ENCODE assay signal across 10 mouse cellular contexts in the genomic region with DNA sequence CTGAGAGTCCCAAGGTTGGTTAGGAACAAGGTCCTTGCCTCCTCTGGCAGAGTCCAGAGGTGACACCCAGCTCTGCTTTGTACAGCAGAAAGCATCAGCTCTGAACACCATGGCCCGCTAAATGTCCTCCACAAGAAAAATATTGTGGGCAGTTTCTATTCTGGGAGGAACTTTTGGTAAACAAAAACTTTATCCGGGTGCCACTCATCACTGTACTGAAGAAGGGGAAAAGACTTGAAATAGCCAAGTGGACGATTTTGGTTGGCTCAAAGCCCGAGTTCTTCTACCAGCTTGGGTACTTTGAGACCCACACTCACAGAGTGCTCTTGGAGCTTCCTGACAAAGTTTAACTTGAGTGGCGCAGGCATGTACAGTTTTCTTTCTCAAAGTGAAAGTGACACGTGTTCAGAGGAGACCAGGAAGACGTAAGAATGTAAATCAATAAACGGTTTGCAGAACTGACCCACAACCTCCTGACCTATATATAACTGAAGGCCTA.
DNase-seq lines count a peak whose midpoint lies in the region; ATAC-seq and TF ChIP-seq lines count a peak whose summit lies in the region.
"Had no signal": no experiment of that assay in that cellular context is flagged by ENCODE, and none has a peak within 500 bp of the region (broad histone marks: within the 10 kb centered on the region; RNA-seq: fewer than 3 reads in every experiment).

No protein-coding gene starts in this region.

- peak; percentile 46 for ATAC-seq in heart, postnatal 0 days (ENCODE audit: insufficient read depth, low read depth)
- ATAC-seq in megakaryocyte, adult 5-6 weeks (ENCODE audit: poor library complexity, severe bottlenecking), result peak; percentile 56; the same call in 1 of the 2 replicates

- no peaks in the 10 kb centered on the region for H3K9me3 ChIP-seq in heart, postnatal 0 days (replicated peaks; ENCODE audit: control insufficient read depth, low read length)
- no peaks in the 10 kb centered on the region for H3K9me3 ChIP-seq in CH12.LX (replicated peaks; ENCODE audit: low read length)
- H3K9me3 ChIP-seq: limb, embryonic 15.5 days had no signal

- no peak for DNase-seq in heart, postnatal 0 days (ENCODE audit: low spot score)
- no peak for DNase-seq in heart, postnatal 4 days
- DNase-seq in CH12.LX (ENCODE audit: extremely low read depth), result peak; percentile 67
- peak; percentile 37 for DNase-seq in kidney, adult 18-20 months
- no peak for DNase-seq in embryo, embryonic 10 days (ENCODE audit: low spot score)
- no peak for DNase-seq in left cerebral cortex, adult 2 months (ENCODE audit: extremely low spot score in 1 of 2, low spot score in 2 of 2)
- DNase-seq in Muller cell, postnatal 12 days (ENCODE audit: inconsistent ontology term), result no peak

- H3K79me2 ChIP-seq in CH12.LX (replicated peaks; ENCODE audit: control insufficient read depth, extremely low read depth, insufficient read depth, poor library complexity, severe bottlenecking), result no peaks in the 10 kb centered on the region

- peaks cover 14% of the 10 kb centered on the region; the same call in 1 of the 2 replicates for H3K4me1 ChIP-seq in heart, postnatal 0 days (ENCODE audit: control insufficient read depth, insufficient read depth)
- H3K4me1 ChIP-seq in CH12.LX (ENCODE audit: control insufficient read depth in 1 of 2, insufficient read depth in 2 of 2), result peaks cover 27 to 78% of the 10 kb centered on the region in 2 experiments

- no peak overlapping the region for H3K9ac ChIP-seq in heart, postnatal 0 days (replicated peaks; ENCODE audit: low read depth, low read length)
- H3K9ac ChIP-seq in CH12.LX (ENCODE audit: insufficient read depth, low read depth), result 0 out of 2 replicates have a peak overlapping the region, but pooled peaks have one; percentile 21
- H3K9ac ChIP-seq: limb, embryonic 15.5 days had no signal

- dilution Hi-C loops in CH12.LX (cut with MboI; ENCODE audit: extremely low pct_ligation_motif_present, extremely low pct_unique_long_range_greater_than_20kb, low sequenced_read_pairs), result no loop called here

- no peak for TF ChIP-seq CTCF in heart, postnatal 0 days (IDR thresholded peaks at IDR 0.05; ENCODE audit: low read depth)
- no peak for TF ChIP-seq CTCF in CH12.LX (conservative IDR thresholded peaks at IDR 0.05 in 1 of 2, IDR thresholded peaks at IDR 0.05 in 1 of 2; ENCODE audit: low read depth in 2 of 2, low read length in 2 of 2)
- TF ChIP-seq CTCF in left cerebral cortex, adult 2 months (IDR thresholded peaks at IDR 0.05), result no peak

- TF ChIP-seq EP300 in heart, postnatal 0 days (IDR thresholded peaks at IDR 0.05; ENCODE audit: low read depth), result no peak
- TF ChIP-seq EP300 in CH12.LX (IDR thresholded peaks at IDR 0.05; ENCODE audit: low read length), result peak; percentile 91

- H3K4me2 ChIP-seq in heart, postnatal 0 days (ENCODE audit: low read depth, low read length), result no peak overlapping the region
- peak overlapping the region; percentile 64 for H3K4me2 ChIP-seq in CH12.LX (ENCODE audit: insufficient read depth, low read depth, poor library complexity, severe bottlenecking)
- H3K4me2 ChIP-seq: heart, embryonic 11.5 days had no signal

- peak; percentile 30; the same call in 1 of the 2 replicates for TF ChIP-seq POLR2A in CH12.LX (IDR thresholded peaks at IDR 0.05; ENCODE audit: low read depth, low read length)

- no peak overlapping the region for H3K27ac ChIP-seq in heart, postnatal 0 days (ENCODE audit: low read depth)
- H3K27ac ChIP-seq in CH12.LX (ENCODE audit: insufficient read depth, low read depth), result no peak overlapping the region
- no peak overlapping the region for H3K27ac ChIP-seq in left cerebral cortex, adult 2 months
- H3K27ac ChIP-seq: limb, embryonic 15.5 days had no signal

- H3K36me3 ChIP-seq in heart, postnatal 0 days (replicated peaks; ENCODE audit: control insufficient read depth, insufficient read depth, low read length), result no peaks in the 10 kb centered on the region
- H3K36me3 ChIP-seq in CH12.LX (replicated peaks in 1 of 2; ENCODE audit: control insufficient read depth in 1 of 2, insufficient read depth in 1 of 2, low read length in 1 of 2), result no peaks in the 10 kb centered on the region
- H3K36me3 ChIP-seq: limb, embryonic 15.5 days had no signal

- H3K27me3 ChIP-seq in heart, postnatal 0 days (ENCODE audit: control insufficient read depth, insufficient read depth, low read length), result no peaks in the 10 kb centered on the region
- H3K27me3 ChIP-seq in CH12.LX (replicated peaks), result no peaks in the 10 kb centered on the region
- H3K27me3 ChIP-seq: limb, embryonic 15.5 days had no signal

- in situ Hi-C loops in CH12.LX (cut with MboI; ENCODE audit: low pct_ligation_motif_present, low pct_unique_long_range_greater_than_20kb, low sequenced_read_pairs), result no loop called here

- intact Hi-C loops in left cerebral cortex, adult 2 months (cut with DNase I), result no loop called here

- WGBS in heart, postnatal 0 days, result 42% methylated on average over 8 of the region's 8 CpGs

- no peak overlapping the region for H3K4me3 ChIP-seq in heart, postnatal 0 days (ENCODE audit: low read depth, low read length)
- H3K4me3 ChIP-seq in CH12.LX (replicated peaks in 1 of 3; ENCODE audit: low read depth in 2 of 3, low read length in 2 of 3, poor library complexity in 1 of 3), result no peak overlapping the region
- no peak overlapping the region for H3K4me3 ChIP-seq in left cerebral cortex, adult 2 months
- H3K4me3 ChIP-seq: limb, embryonic 15.5 days had no signal

- no peak; the same call in 1 of the 2 replicates for TF ChIP-seq RAD21 in CH12.LX (IDR thresholded peaks at IDR 0.05; ENCODE audit: low read depth, low read length)

TF ChIP-seq in CH12.LX, 34 proteins besides CTCF, POLR2A, EP300 and RAD21:
- TF ChIP-seq IRF4 (IDR thresholded peaks at IDR 0.05; ENCODE audit: low read depth, low read length) (peak; percentile 94), ELF1 (IDR thresholded peaks at IDR 0.05; ENCODE audit: low read depth, low read length) (peak; percentile 70), JUND (conservative IDR thresholded peaks at IDR 0.05; ENCODE audit: low read depth, low read length) (peak; percentile 59), PAX5 (IDR thresholded peaks at IDR 0.05; ENCODE audit: low read length) (no peak), MEF2A (IDR thresholded peaks at IDR 0.05; ENCODE audit: borderline replicate concordance, low read depth, low read length) (peak; percentile 88), GABPA (IDR thresholded peaks at IDR 0.05; ENCODE audit: insufficient replicate concordance, low read depth, low read length) (no peak), MAFK (IDR thresholded peaks at IDR 0.05; ENCODE audit: insufficient replicate concordance, low read length) (no peak), USF2 (conservative IDR thresholded peaks at IDR 0.05; ENCODE audit: low read depth, low read length) (peak; percentile 45), USF1 (IDR thresholded peaks at IDR 0.05; ENCODE audit: low read depth, low read length) (peak; percentile 58), TCF12 (IDR thresholded peaks at IDR 0.05; ENCODE audit: low read depth, low read length) (peak; percentile 87), ETS1 (conservative IDR thresholded peaks at IDR 0.05; ENCODE audit: low read depth, low read length) (peak; percentile 89), JUN (IDR thresholded peaks at IDR 0.05; ENCODE audit: insufficient read depth, low read depth, low read length) (peak; percentile 35), MYC (IDR thresholded peaks at IDR 0.05; ENCODE audit: low read depth, low read length) (peak; percentile 80; the same call in 1 of the 2 replicates), BHLHE40 (IDR thresholded peaks at IDR 0.05; ENCODE audit: low read depth, low read length) (peak; percentile 95), TBP (conservative IDR thresholded peaks at IDR 0.05; ENCODE audit: low read depth, low read length) (peak; percentile 82; the same call in 1 of the 2 replicates), MXI1 (IDR thresholded peaks at IDR 0.05; ENCODE audit: low read depth, low read length) (no peak; the same call in 1 of the 2 replicates), SMC3 (IDR thresholded peaks at IDR 0.05; ENCODE audit: low read depth, low read length) (no peak; the same call in 1 of the 2 replicates), SIN3A (IDR thresholded peaks at IDR 0.05; ENCODE audit: low read length) (no peak), CHD2 (IDR thresholded peaks at IDR 0.05; ENCODE audit: low read length) (no peak), MAX (IDR thresholded peaks at IDR 0.05; ENCODE audit: low read length) (peak; percentile 95)

Comparison
In these comparisons a context has a peak if more than half of its experiments do, and no peak if none do; other contexts are left out.
1. DNase-seq: peak in CH12.LX (single experiment) and kidney, adult 18-20 months (single experiment); none in heart, postnatal 0 days (single experiment), heart, postnatal 4 days (single experiment), embryo, embryonic 10 days (single experiment), left cerebral cortex, adult 2 months (0 of 2) and Muller cell, postnatal 12 days (single experiment).